Mouse (Mus musculus) left cerebral cortex, postnatal 25 days (tissue): ENCODE results near the gene E030018B13Rik. TPM values are rescaled to one million over a fixed set of nuclear protein-coding genes. Genes with fewer than 3 reads are reported as not detected.

Experiments
- DNase-seq, 2 experiments: peaks; one replicate each; pipeline ENCODE4 v3.0.0; 2022; ENCODE audit warnings: low spot score in 2 of 2, mixed read lengths in 1 of 2
- intact Hi-C: fragments of 180-260 bp; cut with DNase I; formaldehyde crosslinking; loops from one replicate; pipeline ENCODE4 v1.15.1; 2025
- total RNA-seq, 2 experiments: library from RNA; stranded (reverse); gene quantifications; 2 replicates each; pipeline ENCODE4 v1.2.3; 2021

Gene E030018B13Rik
- total RNA-seq, 2 experiments from 2014 or later: not detected

- no peak for DNase-seq
- intact Hi-C loops: no loop called here
Measured at GRCm38 (mm10) chr7:63896276-63896967, 20.2 kb upstream of the E030018B13Rik start.

- peak; percentile 94 to 95 for DNase-seq
- intact Hi-C loops: loop anchor here (1.0 kb wide), 3 partner anchors 28 to 142 kb away; no protein-coding TSS in a partner anchor
Measured at GRCm38 (mm10) chr7:63896968-63897468, 19.6 kb upstream of the E030018B13Rik start.

- no peak for DNase-seq
- intact Hi-C loops: loop anchor here (1.0 kb wide), 3 partner anchors 28 to 142 kb away; no protein-coding TSS in a partner anchor
Measured at GRCm38 (mm10) chr7:63897655-63898054, 19.0 kb upstream of the E030018B13Rik start.

DNA sequence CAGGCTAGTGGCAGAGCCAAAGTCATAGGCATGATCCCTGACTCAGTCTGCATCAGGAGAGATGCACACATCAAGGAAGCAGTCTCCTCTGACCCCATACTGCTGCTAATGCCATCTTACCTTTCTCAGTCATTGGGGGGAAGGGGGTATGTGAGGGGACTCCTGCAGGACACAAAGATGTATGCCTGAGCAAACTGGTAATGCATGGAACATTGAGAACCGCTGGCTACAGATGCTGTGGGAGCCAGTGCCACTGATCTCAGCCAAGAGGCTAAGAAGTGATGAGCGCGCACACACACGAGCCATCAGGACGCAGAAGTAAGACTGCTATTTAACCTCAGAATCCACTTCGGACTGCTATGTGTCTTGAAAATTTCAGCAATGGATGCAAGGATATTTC, 18.5 kb upstream of the E030018B13Rik start:
- intact Hi-C loops: no loop called here
- DNase-seq: no peak

DNA sequence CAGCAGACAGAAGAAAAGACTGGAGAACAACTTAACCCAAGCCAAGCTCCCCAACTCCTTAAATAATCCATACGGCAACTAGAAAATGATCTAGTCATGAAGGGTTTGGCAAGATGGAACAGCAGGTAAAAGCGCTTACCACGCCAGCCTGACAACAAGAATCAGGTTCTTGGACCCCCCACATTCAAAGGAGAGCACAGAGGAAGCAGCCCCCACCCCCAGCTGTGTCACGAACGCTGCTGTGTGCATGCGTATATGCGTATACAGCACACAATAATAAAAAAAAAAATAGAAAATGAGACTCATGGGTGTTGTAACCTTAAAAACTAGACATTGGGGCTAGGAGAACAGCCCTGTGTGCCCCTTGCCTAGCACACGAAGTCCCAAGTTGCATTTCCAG, 16.7 kb upstream of the E030018B13Rik start:
- no peak for DNase-seq
- intact Hi-C loops: no loop called here

- DNase-seq: no peak
- intact Hi-C loops: no loop called here
Measured at GRCm38 (mm10) chr7:63900411-63900810, 16.2 kb upstream of the E030018B13Rik start.

DNA sequence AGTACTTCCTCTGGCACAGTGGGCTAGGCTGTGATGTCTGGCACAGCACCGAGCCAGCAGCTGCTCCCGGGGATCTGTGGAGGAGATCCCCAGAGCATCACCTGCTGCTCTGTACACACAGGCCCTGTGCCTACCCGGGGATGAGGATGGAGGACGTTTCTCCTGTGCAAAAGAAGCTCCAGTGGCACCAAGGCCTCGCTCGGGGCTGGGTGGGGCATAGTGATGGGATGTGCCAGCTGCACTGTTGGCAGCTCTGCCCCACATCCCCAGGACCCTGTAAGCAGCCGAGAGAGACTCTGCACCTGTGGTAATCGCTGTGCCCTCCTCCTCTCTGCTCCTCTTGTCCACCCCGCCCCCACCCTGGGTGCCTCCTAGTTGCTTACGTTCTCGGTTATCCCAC, 15.3 kb upstream of the E030018B13Rik start:
- intact Hi-C loops: no loop called here

DNA sequence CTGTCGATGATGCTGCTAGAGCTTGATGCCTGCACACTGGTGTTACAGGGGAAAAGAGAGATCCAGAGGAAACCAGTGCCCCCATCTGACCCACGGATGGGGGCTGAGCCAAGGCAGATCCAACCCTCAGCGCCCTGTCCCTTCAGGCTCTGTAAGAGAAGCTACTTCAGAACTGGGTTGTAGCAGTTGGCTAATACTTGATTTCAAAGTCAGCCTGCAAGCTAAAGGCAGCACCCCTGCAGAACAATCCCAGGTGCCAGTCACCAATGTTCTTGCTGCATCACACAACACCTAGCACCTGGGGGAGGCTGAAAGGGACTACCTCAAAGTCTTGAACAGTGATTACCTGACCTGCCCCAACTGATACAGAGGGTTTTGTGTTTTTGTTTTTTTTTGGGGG, 14.7 kb upstream of the E030018B13Rik start:
- intact Hi-C loops: no loop called here
- DNase-seq: no peak

More for the DNA sequence above, 15.3 kb upstream of the E030018B13Rik start:
- peak; percentile 46 to 66 for DNase-seq

- no peak for DNase-seq
- intact Hi-C loops: no loop called here
Measured at GRCm38 (mm10) chr7:63902604-63903210, 13.9 kb upstream of the E030018B13Rik start.

DNA sequence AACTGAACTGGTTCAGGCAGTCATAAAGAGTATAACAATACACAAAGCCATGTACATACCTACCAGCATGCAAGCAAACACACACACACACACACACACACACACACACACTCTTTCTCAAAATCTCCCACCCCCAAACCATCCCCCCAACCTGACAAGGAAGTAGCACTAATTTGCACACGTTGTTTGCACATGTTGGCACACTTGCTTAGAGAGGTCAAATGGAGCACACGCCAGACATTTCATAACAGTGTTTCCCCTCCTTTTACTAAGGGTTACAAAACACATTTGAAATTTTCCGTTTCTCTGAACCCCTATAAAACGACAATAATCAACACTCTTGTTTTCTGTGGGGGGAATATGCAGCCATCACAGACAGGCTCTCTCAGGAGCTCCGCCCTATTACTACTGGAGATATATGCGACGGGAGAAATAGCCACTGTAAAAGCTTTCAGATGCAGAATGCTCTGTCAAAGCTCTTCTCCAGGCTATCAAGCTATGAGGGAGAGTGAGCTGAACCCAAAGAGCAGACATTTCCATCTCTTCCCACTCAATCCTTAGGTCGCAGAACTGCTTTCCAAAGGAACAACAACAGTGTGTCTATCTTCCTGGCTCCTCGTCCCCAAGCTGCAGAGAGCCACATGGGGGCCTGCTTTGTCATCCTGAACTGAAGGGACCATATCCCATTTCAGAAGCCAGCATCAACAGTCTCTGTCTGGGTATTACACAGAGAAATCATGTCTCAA, 12.8 kb upstream of the E030018B13Rik start:
- DNase-seq: no peak
- intact Hi-C loops: no loop called here

DNA sequence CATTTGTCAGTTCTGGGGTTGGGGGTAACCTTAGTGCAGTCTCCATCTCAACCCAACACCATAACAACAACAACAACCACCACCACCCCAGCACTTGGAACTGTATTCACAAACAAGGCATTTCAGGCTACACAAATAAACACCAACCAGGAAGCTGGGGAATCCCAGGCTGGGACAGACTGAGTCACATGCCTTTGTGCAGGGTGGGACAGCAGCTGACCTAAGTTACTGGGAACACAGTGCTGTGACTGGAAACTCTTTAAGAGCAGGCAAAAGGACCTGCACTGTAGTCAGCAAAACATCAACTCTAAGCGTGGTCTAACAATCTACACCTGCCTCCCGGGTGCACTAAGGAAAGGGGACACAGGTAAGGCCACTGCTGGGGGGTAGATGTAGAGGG, 11.5 kb upstream of the E030018B13Rik start:
- no peak for DNase-seq
- intact Hi-C loops: no loop called here

GRCm38 (mm10) chr7:63905642-63906041, 11.0 kb upstream of the E030018B13Rik start:
- DNase-seq: no peak
- intact Hi-C loops: no loop called here

- intact Hi-C loops: no loop called here
Measured at GRCm38 (mm10) chr7:63907778-63908495, 8.7 kb upstream of the E030018B13Rik start.

GRCm38 (mm10) chr7:63908496-63909285, 8.0 kb upstream of the E030018B13Rik start:
- intact Hi-C loops: no loop called here

More at GRCm38 (mm10) chr7:63907778-63908495, 8.7 kb upstream of the E030018B13Rik start:
- DNase-seq: no peak

DNA sequence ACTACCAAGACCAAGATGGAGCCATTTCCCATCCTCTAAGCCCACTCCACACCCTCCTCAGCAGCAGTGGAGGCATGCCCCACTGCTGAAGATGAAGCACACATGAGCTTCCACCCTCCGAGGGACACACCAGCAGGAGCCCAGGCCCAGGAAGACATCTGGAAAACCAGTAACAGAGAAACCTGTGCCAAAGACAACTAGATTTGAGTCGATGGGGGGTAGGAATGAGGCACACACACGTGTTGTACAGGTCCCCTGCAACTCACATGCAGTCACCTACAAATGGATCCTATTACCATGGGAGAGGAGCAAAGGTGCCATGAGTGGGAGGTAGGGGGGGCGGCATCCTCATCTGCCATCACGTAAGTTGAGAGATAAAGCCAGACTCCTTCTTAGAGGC, 6.4 kb upstream of the E030018B13Rik start:
- intact Hi-C loops: no loop called here
- DNase-seq: no peak

More at GRCm38 (mm10) chr7:63908496-63909285, 8.0 kb upstream of the E030018B13Rik start:
- DNase-seq: no peak

DNA sequence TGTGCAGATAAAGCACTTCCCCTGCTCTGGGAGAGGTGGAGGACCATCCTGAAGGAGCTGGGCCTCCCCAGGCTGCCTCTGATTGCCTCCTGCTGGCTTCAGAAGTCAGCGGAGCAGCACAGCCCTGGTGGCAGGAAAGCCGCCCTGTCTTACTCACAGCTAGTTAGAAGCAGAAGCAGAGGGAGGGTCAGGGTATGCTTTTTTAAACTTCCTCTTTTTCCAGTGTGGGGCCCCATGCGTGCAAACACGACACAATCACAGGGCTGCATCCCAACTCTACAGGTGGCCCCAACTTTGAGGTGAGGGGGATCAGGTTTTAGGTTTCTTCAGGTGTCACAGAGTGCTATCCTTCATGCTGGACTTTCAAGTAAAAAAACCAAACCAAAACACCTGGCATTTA, 5.7 kb upstream of the E030018B13Rik start:
- DNase-seq: no peak
- intact Hi-C loops: no loop called here

GRCm38 (mm10) chr7:63911383-63912233, 5.0 kb upstream of the E030018B13Rik start:
- peak; percentile 54 to 62 for DNase-seq
- intact Hi-C loops: no loop called here

- DNase-seq: no peak
- intact Hi-C loops: no loop called here
Measured at GRCm38 (mm10) chr7:63912234-63912810, 4.3 kb upstream of the E030018B13Rik start.
